Mouse (Mus musculus) neural tube, embryonic 11.5 days (tissue): Measurements from ENCODE around the gene Sfi1. TPM values are rescaled to one million over a fixed set of nuclear protein-coding genes. Genes with fewer than 3 reads are reported as not detected.
A peak's percentile ranks its signal among the peaks of the same experiment; 100 is the strongest.
"Not testable (repeated sequence)": the region's sequence is repeated elsewhere in the genome, so short reads cannot be mapped to it uniquely, and the experiment has no call there.

Experiments used
- ATAC-seq: fragments of 200-750 bp; cut with Nextera tagmentation; 2 replicates; pipeline ENCODE4 v1.8.0; 2017; ENCODE audit warnings: moderate number of reproducible peaks, mild to moderate bottlenecking, moderate TSS enrichment, moderate library complexity; ENCODE audit not compliant: insufficient read depth, low FRiP score, low TSS enrichment
- DNase-seq: peaks from one replicate; pipeline ENCODE4 v3.0.0-alpha.2; 2015; ENCODE audit warnings: low spot score
- H3K27ac ChIP-seq: fragments of 300-500 bp; sonication (generic); 2 replicates; pipeline ENCODE4 v1.5.1; 2014; ENCODE audit warnings: low read depth, mild to moderate bottlenecking, low read length
- H3K27me3 ChIP-seq: fragments of 300-500 bp; sonication (generic); 2 replicates; pipeline ENCODE4 v1.6.1; 2014; ENCODE audit warnings: mild to moderate bottlenecking, low read length, mixed read lengths; ENCODE audit not compliant: control insufficient read depth, insufficient read depth
- H3K36me3 ChIP-seq: fragments of 300-500 bp; sonication (generic); 2 replicates; pipeline ENCODE4 v1.6.1; 2014; ENCODE audit warnings: mild to moderate bottlenecking, low read length, moderate library complexity, mixed read lengths; ENCODE audit not compliant: control insufficient read depth, insufficient read depth
- H3K4me1 ChIP-seq: fragments of 300-500 bp; sonication (generic); 2 replicates; pipeline ENCODE4 v1.6.1; 2014; ENCODE audit warnings: low read length, mixed read lengths; ENCODE audit not compliant: control insufficient read depth, insufficient read depth
- H3K4me2 ChIP-seq: fragments of 300-500 bp; sonication (generic); 2 replicates; pipeline ENCODE4 v1.6.1; 2014; ENCODE audit warnings: low read depth, mild to moderate bottlenecking, moderate library complexity
- H3K4me3 ChIP-seq: fragments of 300-500 bp; sonication (generic); 2 replicates; pipeline ENCODE4 v1.5.1; 2014; ENCODE audit warnings: low read depth, low read length
- H3K9ac ChIP-seq: fragments of 300-500 bp; sonication (generic); 2 replicates; pipeline ENCODE4 v1.6.1; 2014; ENCODE audit warnings: mild to moderate bottlenecking, low read length
- H3K9me3 ChIP-seq: fragments of 300-500 bp; sonication (generic); 2 replicates; pipeline ENCODE4 v1.6.1; 2016; ENCODE audit warnings: low read length; ENCODE audit not compliant: control insufficient read depth
- WGBS: fragments of 180-500 bp; shearing (Covaris S2); extraction: QIAGEN DNeasy Blood & Tissue Kit; methylation state at CpG from one replicate; pipeline ENCODE4 v1.1.7; 2014; 5-methylcytosine and 5-hydroxymethylcytosine counted together
- polyA plus RNA-seq: library from polyadenylated mRNA; unstranded; fragments of >200 nt; fragmentation: Nextera tagmentation; extraction: Ambion mirVana; gene quantifications from 2 replicates; pipeline ENCODE4 v1.2.1, GENCODE M21; 2014

The Sfi1 gene
- polyA plus RNA-seq, 1 experiment from 2014 or later: 9.5 TPM

DNA sequence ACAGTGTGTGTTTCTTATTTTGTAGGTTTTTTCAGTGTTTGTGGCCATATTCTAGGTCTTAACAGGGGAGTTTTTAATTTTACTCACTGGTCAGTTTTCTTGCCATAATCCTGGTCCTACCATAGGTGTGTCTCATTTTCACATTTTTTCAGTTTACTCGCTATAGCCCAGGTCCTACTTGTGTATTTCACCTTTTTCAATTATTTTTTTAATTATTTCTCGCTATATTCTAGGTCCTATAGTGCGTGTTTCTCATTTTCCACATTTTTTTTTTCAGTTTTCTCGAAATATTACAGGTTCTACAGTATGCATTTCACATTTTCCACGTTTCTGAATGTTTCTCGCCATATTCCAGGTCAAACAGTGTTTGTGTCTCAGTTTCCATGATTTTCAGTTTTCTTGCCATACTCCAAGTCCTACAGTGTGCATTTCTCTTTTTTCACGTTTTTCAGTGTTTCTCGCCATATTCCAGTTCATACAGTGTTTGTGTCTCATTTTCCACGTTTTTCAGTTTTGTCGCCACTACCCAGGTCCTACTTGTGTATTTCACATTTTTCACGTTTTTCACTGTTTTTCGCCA, 93.1 kb downstream of the Sfi1 start:
- not testable (repeated sequence) for H3K36me3 ChIP-seq, H3K4me2 ChIP-seq, H3K4me3 ChIP-seq, H3K4me1 ChIP-seq, H3K27ac ChIP-seq, H3K9ac ChIP-seq, DNase-seq, H3K27me3 ChIP-seq
- H3K9me3 ChIP-seq: peaks cover 41% of the 10 kb centered on the region
- 82% methylated on average over 12 of the region's 12 CpGs for WGBS
- ATAC-seq: peak; percentile 77

Other genes with a start within 250 kb of the Sfi1 start
- gene Eif4enif1, start 8.9 kb upstream of the Sfi1 start, polyA plus RNA-seq: 65.3 and 66.8 TPM in 2 replicates
- gene Drg1, start 73.0 kb upstream of the Sfi1 start, polyA plus RNA-seq: 295 and 301 TPM in 2 replicates
- gene Patz1, start 95.4 kb upstream of the Sfi1 start, polyA plus RNA-seq: 105 TPM in 2 replicates
- gene Pik3ip1, start 136.9 kb upstream of the Sfi1 start, polyA plus RNA-seq: 9.3 and 15.7 TPM in 2 replicates
- 77.5 and 91.8 TPM in 2 replicates for gene Limk2, start 215.7 kb upstream of the Sfi1 start, polyA plus RNA-seq